ENCODE assay signal across 18 mouse cellular contexts in genomic region chr11:12350086-12350485, GRCm38 (mm10).
DNase-seq lines count a peak whose midpoint lies in the region; ATAC-seq and TF ChIP-seq lines count a peak whose summit lies in the region.
"Had no signal": no experiment of that assay in that cellular context is flagged by ENCODE, and none has a peak within 500 bp of the region (broad histone marks: within the 10 kb centered on the region; RNA-seq: fewer than 3 reads in every experiment).

No protein-coding gene starts in this region.

- no peak for TF ChIP-seq POLR2A in limb, embryonic 14.5 days (IDR thresholded peaks at IDR 0.05; ENCODE audit: borderline replicate concordance, extremely low read depth, insufficient read depth, insufficient read length)

- intact Hi-C loops in gastrocnemius, adult 2 months (cut with DNase I): loop anchor here (5.0 kb wide), 1 partner anchor 533 kb away; no protein-coding TSS in a partner anchor

- no peak overlapping the region for H3K9ac ChIP-seq in limb, embryonic 14.5 days (ENCODE audit: low read depth, low read length, severe bottlenecking)
- H3K9ac ChIP-seq: embryonic facial prominence, embryonic 12.5 days; forebrain, embryonic 13.5 days; forebrain, embryonic 15.5 days had no signal

- H3K4me2 ChIP-seq in limb, embryonic 14.5 days (replicated peaks; ENCODE audit: low read depth, low read length, severe bottlenecking): no peak overlapping the region
- H3K4me2 ChIP-seq: embryonic facial prominence, embryonic 12.5 days; forebrain, embryonic 13.5 days; forebrain, embryonic 15.5 days had no signal

- no peak for DNase-seq in gastrocnemius, adult 2 months
- no peak for DNase-seq in gastrocnemius, postnatal 25 days
- no peak for DNase-seq in limb, embryonic 14.5 days (ENCODE audit: low spot score)
- DNase-seq in limb, embryonic 10.5 days (ENCODE audit: low spot score): no peak
- DNase-seq in skeletal muscle tissue, adult 2 months (ENCODE audit: low read depth, low spot score): peak; percentile 88
- DNase-seq: adrenal gland, adult 2 months; adrenal gland, postnatal 10 days; adrenal gland, postnatal 25 days; cerebellum, adult 11 months; cerebellum, adult 18-20 months; cerebellum, adult 9-10 months; cerebellum, postnatal 10 days; cerebellum, postnatal 25 days had no signal

- H3K27ac ChIP-seq in gastrocnemius, adult 2 months: peak overlapping the region; percentile 83
- 0 out of 2 replicates have a peak overlapping the region, but pooled peaks have one; percentile 5 for H3K27ac ChIP-seq in limb, embryonic 14.5 days (replicated peaks; ENCODE audit: low read depth, low read length)
- H3K27ac ChIP-seq in limb, embryonic 10.5 days: no peak overlapping the region
- H3K27ac ChIP-seq: embryonic facial prominence, embryonic 10.5 days; embryonic facial prominence, embryonic 12.5 days; forebrain, embryonic 13.5 days; forebrain, embryonic 15.5 days had no signal

- H3K4me1 ChIP-seq in limb, embryonic 14.5 days (ENCODE audit: control insufficient read depth, insufficient read depth, low read length): peaks cover 10% of the 10 kb centered on the region
- H3K4me1 ChIP-seq in limb, embryonic 10.5 days: peaks cover 5% of the 10 kb centered on the region; the same call in 1 of the 2 replicates
- H3K4me1 ChIP-seq: embryonic facial prominence, embryonic 12.5 days had no signal

- no peak for TF ChIP-seq CTCF in gastrocnemius, adult 2 months (IDR thresholded peaks at IDR 0.05)

- H3K36me3 ChIP-seq in limb, embryonic 14.5 days (ENCODE audit: control insufficient read depth, insufficient read depth, low read length): no peaks in the 10 kb centered on the region
- H3K36me3 ChIP-seq in limb, embryonic 10.5 days: no peaks in the 10 kb centered on the region
- H3K36me3 ChIP-seq: embryonic facial prominence, embryonic 10.5 days; embryonic facial prominence, embryonic 12.5 days; forebrain, embryonic 15.5 days had no signal

- H3K27me3 ChIP-seq in limb, embryonic 14.5 days (ENCODE audit: control insufficient read depth, insufficient read depth, low read length): no peaks in the 10 kb centered on the region
- no peaks in the 10 kb centered on the region for H3K27me3 ChIP-seq in limb, embryonic 10.5 days (ENCODE audit: low read depth, poor library complexity, severe bottlenecking)
- H3K27me3 ChIP-seq: embryonic facial prominence, embryonic 12.5 days; forebrain, embryonic 13.5 days; forebrain, embryonic 15.5 days had no signal

- H3K9me3 ChIP-seq in limb, embryonic 14.5 days (ENCODE audit: control insufficient read depth, low read length): no peaks in the 10 kb centered on the region
- no peaks in the 10 kb centered on the region for H3K9me3 ChIP-seq in limb, embryonic 10.5 days (replicated peaks)
- H3K9me3 ChIP-seq: embryonic facial prominence, embryonic 10.5 days; embryonic facial prominence, embryonic 12.5 days; forebrain, embryonic 13.5 days; forebrain, embryonic 15.5 days had no signal

- 75% methylated on average over 1 of the region's 1 CpGs for WGBS in limb, embryonic 14.5 days
- 85% methylated on average over 1 of the region's 1 CpGs for WGBS in limb, embryonic 10.5 days

- no peak for ATAC-seq in limb, embryonic 14.5 days (ENCODE audit: low FRiP score, low read depth)
- no peak for ATAC-seq in frontal cortex, adult (ENCODE audit: low TSS enrichment)
- ATAC-seq: forebrain, embryonic 13.5 days; forebrain, embryonic 15.5 days had no signal

- no peak overlapping the region for H3K4me3 ChIP-seq in gastrocnemius, adult 2 months
- no peak overlapping the region for H3K4me3 ChIP-seq in limb, embryonic 14.5 days (replicated peaks; ENCODE audit: low read length)
- no peak overlapping the region for H3K4me3 ChIP-seq in limb, embryonic 10.5 days
- H3K4me3 ChIP-seq: embryonic facial prominence, embryonic 10.5 days; embryonic facial prominence, embryonic 12.5 days; forebrain, embryonic 13.5 days; forebrain, embryonic 15.5 days had no signal
